Mouse (Mus musculus) monocyte, adult 2 months (primary cell): ENCODE results near the gene Rnf152.

Experiments
- DNase-seq, 2 experiments: peaks; one replicate each; pipeline ENCODE4 v3.0.0; 2022; ENCODE audit warnings: low spot score in 2 of 2, low read depth in 1 of 2

Rnf152 gene

GRCm38 (mm10) chr1:105356291-105357011, at the start of gene Rnf152:
Gene Rnf152 (minus strand): TSS chr1:105356710.
- DNase-seq: no peak

- DNase-seq: no peak
These were observed 46.3 kb upstream of the Rnf152 start for GRCm38 (mm10) chr1:105402853-105403252.

DNA sequence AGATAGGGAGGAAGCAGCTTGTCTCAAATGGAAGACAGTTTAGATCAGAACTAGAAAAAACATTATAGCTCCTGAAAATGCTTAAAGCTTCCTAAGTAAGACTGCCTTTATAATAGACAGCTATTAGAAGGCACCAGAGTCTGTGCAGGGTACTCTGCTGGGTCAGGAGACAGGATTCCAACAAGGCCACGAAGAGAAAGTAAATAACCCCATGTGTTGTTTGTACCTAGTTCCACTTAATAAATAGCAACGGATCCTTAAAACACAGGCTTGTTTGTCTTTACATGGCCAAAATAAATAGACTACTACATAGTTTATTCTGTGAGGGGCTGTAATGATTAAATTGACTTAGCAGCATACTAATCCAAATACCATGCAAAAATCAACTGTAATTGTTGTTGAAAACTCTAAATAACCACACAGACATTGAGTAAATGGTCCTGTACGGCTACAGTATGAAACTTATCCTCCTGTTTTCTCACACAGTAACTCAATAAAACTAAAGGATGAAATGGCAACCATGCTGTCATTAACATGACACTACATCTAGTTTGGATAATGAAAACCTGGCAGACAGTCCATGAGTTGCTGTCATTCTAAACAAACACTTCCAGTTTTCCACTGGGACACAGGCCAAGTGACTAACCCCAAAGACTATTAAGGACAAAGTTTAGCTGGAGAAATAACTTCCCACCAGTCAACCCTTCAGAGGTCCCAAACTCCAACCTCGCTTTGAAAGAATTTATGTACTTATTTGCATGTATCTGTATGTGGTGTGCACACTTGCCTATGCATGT, 27.8 kb upstream of the Rnf152 start:
- DNase-seq: no peak

GRCm38 (mm10) chr1:105377546-105377945, 21.0 kb upstream of the Rnf152 start:
- no peak for DNase-seq

- DNase-seq: no peak
These were observed 18.1 kb upstream of the Rnf152 start for GRCm38 (mm10) chr1:105374618-105375017.

DNA sequence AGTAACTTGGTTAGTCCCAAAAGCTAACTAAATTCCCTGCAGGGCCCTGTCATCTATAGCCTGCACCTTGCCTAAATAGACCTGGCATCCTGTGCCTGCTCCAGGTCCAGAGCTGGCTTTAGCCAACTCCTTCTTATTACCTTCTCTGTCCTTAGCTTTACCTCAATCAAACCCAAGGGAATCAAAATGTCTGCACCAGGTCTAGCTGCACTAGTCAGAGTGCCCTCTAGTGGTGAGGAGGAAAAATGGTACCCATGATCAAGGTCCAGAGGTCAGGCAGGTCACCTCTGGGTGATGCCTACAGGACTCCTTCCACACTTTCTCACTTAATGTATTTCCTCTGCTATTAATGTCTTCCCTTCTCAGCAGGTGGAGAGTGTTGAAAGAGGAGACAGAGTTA, 6.2 kb upstream of the Rnf152 start:
- no peak for DNase-seq

GRCm38 (mm10) chr1:105358896-105359295, 2.4 kb upstream of the Rnf152 start:
- DNase-seq: no peak

DNA sequence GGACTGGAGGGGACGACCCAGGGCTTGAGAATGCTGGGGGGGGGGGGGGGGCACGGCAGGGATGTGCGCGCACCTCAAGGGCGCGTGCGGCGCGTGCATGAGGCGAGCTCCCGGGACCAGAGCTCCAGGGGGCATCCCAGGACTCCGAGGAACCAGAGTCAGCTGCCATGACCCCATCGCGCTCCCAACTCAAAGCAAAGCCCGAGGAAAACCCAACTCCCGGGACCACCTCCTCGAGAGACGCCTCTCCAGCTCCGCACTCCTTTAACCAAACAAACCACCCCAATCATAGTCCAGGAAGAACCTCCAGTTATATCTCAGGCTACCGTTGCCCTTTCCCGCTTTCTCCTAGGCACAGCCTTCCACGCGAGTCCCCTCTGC, 610 bp downstream of the Rnf152 start:
- no peak for DNase-seq

DNA sequence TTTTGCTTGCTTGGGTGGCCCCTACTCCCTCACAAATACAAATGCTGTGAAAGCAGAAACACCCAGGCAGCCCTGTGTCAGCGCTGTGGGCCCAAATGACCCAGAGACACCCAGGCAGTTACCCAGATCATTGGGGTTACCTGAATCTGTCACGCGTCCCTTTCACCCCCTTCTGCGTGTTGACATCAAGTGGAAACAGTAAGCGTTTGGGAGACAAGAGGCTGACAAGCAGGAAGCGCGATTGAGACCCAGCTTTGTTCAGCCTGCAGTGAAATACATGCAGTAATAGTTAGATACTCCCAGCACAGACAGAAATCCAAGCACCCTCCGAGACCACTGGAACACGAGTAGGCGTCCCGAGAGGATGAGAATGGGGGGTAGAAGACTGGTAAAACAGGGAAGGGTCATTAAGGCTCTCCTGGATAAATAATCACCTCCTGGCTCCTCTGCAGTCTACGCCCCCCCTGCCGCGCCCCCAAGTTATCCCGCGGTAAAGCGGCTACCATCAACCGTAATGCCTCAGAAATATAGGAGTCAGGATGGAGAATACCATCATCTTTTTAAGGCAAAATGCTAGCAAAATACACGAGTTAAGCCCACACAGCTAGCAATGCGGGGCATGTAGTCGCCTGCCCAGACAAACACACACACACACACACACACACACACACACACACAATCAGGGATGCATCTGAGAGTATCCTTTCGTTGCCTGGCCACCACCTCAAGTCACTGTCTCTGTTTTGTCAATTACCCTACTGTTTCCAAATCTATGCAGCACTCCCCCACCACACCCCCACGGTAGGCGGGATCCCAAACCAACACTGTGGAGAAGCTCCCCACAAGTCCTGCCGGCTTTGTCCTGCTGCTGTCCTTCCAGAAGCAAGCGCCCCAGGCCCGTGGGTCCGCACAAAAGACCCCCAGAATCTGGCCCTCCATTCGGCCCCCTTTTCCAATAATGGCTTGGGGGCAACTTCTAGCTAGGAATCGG, 1.3 kb downstream of the Rnf152 start:
- no peak for DNase-seq

DNA sequence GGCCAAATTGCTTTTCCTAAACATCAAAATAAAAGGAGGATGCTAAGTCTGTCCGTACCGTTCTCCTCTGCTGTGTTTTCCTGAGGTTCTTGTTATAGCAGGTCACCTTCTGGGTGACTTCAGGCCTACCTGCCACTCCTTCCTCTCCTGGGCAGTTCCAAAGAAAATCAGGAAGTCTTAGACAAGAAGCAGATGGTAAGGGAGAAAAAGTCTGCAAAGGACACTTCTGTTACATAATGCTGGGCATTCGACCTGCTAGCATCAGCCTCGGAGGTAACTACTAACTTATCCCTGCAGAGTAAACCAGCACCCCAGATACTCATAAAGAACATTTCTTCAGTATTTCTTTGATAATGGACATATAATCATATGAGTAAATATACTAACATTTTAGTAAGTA, 4.7 kb downstream of the Rnf152 start:
- no peak for DNase-seq

DNA sequence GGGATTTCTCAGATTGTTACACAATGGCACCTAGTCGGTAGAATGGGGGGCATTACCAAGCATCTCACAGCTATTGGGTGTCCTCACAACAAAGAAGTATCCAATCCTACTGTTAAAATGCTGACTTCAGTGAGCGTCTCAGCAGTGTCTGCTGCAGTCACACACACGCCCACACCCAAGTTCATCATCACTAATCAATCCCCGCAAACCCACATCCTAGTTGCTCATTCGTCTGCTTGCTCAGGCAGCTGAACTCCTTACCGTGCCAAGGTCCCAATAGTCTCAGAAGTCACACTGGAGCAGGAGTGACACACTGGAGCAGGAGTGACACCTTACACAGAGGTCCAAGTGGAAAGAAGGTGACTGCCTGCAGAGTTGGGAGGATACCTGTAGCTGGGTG, 14.2 kb downstream of the Rnf152 start:
- DNase-seq: no peak

- DNase-seq: no peak
These were observed 15.6 kb downstream of the Rnf152 start for GRCm38 (mm10) chr1:105340943-105341342.

- DNase-seq: no peak
These were observed 19.1 kb downstream of the Rnf152 start for GRCm38 (mm10) chr1:105337397-105337796.

GRCm38 (mm10) chr1:105336096-105336495, 20.4 kb downstream of the Rnf152 start:
- DNase-seq: no peak

DNA sequence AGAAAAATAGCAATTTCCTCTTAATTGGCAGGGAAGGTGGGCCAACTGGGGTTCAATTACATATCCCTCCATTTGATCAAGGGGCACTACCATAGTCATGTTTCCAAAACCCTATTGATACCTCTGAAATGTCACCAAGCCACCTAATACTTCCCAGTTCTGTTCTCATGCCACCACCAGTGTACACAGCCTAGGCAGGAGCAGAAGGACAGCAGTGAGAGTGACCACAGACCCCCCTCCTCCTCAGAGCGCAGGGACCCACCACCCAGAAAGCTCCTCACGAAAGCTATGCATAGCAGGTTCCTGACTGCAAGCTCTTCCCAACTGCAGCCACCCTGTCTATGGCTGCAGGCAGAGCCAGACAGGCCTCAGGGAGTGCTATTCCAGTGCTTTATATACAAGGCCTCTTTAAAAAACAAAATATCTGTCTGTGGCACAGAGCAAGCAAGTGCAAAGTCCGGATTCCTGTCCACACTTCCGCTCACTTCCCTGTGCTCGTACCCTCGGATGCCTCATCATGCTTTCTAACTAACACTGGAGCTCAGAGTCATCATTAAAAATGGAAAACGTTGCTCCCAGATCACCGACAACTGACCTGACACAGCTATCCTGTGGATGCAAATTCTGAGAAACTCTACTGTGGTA, 24.3 kb downstream of the Rnf152 start:
- DNase-seq: no peak

DNA sequence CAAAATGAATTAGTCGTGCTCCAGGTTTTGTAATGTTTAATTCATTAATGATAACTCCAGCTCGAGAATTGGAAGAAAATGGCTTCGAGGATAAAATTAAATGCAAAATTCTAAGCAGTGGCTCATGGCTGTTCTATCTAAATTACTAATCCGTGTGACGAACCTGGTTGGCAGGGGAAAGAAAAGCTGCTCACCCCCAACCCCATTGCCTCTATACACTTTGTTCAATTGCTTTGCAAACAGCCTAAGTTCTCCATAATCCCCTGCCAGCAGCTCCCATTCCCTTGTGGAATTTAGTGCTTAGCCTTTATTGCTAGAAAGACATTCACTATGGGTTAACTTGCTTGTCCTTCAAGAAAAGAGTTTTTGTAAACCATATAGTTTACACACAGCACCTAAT, 24.9 kb downstream of the Rnf152 start:
- DNase-seq: no peak

GRCm38 (mm10) chr1:105330581-105331320, 25.8 kb downstream of the Rnf152 start:
- no peak for DNase-seq

DNA sequence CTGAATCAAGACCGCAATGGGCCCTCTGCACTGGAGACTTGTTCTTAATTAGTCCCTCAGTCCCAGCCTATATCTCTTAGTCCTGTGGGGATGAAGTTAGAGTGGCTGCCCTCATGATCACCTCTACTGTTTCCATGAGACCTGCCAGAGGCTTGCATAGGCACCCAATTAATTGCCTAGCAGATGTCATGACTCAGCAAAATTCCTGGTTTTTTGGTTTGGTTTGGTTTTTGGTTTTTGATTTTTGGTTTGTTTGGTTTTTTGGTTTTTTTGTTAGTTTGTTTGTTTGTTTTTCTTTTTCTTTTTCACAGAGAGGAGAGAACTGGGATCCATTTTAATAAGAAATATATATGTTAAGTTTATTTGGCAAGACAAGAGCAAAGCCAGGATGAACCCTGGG, 28.7 kb downstream of the Rnf152 start:
- DNase-seq: no peak

- DNase-seq: no peak
These were observed 31.9 kb downstream of the Rnf152 start for GRCm38 (mm10) chr1:105324636-105325035.
